Mouse (Mus musculus): Measurements from ENCODE around the gene Ptrhd1. TPM values are rescaled to one million over a fixed set of nuclear protein-coding genes. Genes with fewer than 3 reads are reported as not detected.

Ptrhd1 gene
- polyA plus RNA-seq, 1 experiment: 3.1 TPM

DNA sequence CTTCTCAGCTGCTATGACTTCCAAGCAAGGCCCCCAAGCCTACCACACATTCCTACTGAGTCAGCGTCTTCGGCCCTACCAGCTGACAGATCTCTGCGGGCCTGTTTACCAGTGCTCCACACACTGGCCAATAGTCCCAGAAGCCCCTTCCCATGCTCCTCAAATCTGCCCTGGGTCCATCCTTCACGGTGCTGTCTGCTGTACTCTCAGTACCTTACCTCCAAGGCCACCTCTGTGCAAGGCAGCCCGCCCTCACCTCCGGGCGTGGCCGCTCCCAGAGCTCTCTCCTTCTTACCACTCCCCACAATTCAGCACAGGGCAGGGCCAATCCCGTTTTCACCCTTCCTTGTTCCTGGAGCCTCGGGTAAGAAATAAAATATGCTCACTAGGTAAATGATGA is 11.9 kb downstream of the Ptrhd1 start:
- Histone ChIP-seq H3K36me3 (ENCODE audit: control insufficient read depth, insufficient read depth, low read length) (peaks cover 7% of the 10 kb centered on the region), H3K27me3 (ENCODE audit: control insufficient read depth, insufficient read depth, low read length) (no peaks in the 10 kb centered on the region), H3K27ac (ENCODE audit: insufficient read depth, low read depth, low read length) (no peak overlapping the region), H3K4me3 (ENCODE audit: low read depth, low read length) (no peak overlapping the region), H3K4me1 (ENCODE audit: control insufficient read depth, insufficient read depth, insufficient read length, low read length) (peaks cover 3% of the 10 kb centered on the region; the same call in 1 of the 2 replicates)
- no peak for TF ChIP-seq POLR2A (IDR thresholded peaks at IDR 0.05; ENCODE audit: low read depth, low read length)
- TF ChIP-seq CTCF (IDR thresholded peaks at IDR 0.05; ENCODE audit: extremely low read depth, insufficient read length, insufficient replicate concordance, low read depth, low read length): no peak
- WGBS: 45% methylated on average over 10 of the region's 10 CpGs

DNA sequence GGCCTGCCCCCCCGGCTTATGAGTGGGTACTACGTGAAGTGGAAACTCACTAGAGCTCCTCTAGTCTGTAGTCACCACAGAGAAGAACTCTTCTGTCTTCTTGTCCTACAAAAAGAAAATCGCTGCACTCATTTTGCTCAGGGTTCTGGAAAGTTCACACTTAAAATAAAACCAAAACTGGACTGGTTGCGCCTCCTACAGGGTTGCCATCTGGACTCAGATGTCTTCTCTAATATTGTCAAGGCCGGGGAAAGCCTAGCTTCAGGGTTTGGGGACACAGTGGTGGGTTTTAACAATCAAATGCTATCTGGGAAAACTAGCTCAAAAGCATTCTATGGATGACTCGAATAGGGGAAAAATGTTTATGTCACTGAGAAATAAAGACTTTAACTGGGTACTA is 16.0 kb downstream of the Ptrhd1 start:
- Histone ChIP-seq H3K27ac (ENCODE audit: insufficient read depth, low read depth, low read length) (no peak overlapping the region), H3K36me3 (ENCODE audit: control insufficient read depth, insufficient read depth, low read length) (peaks cover 28% of the 10 kb centered on the region), H3K4me1 (ENCODE audit: control insufficient read depth, insufficient read depth, insufficient read length, low read length) (peaks cover 3% of the 10 kb centered on the region; the same call in 1 of the 2 replicates), H3K4me3 (ENCODE audit: low read depth, low read length) (no peak overlapping the region), H3K27me3 (ENCODE audit: control insufficient read depth, insufficient read depth, low read length) (no peaks in the 10 kb centered on the region)
- 88% methylated on average over 6 of the region's 6 CpGs for WGBS
- TF ChIP-seq CTCF (IDR thresholded peaks at IDR 0.05; ENCODE audit: extremely low read depth, insufficient read length, insufficient replicate concordance, low read depth, low read length): no peak
- no peak for TF ChIP-seq POLR2A (IDR thresholded peaks at IDR 0.05; ENCODE audit: low read depth, low read length)

- 92% methylated on average over 16 of the region's 16 CpGs for WGBS
- H3K36me3 ChIP-seq (ENCODE audit: control insufficient read depth, insufficient read depth, low read length): peaks cover 32% of the 10 kb centered on the region
- TF ChIP-seq POLR2A (IDR thresholded peaks at IDR 0.05; ENCODE audit: low read depth, low read length) (no peak), CTCF (IDR thresholded peaks at IDR 0.05; ENCODE audit: extremely low read depth, insufficient read length, insufficient replicate concordance, low read depth, low read length) (no peak)
- no peaks in the 10 kb centered on the region for H3K27me3 ChIP-seq (ENCODE audit: control insufficient read depth, insufficient read depth, low read length)
- H3K4me3 ChIP-seq (ENCODE audit: low read depth, low read length): no peak overlapping the region
- H3K4me1 ChIP-seq (ENCODE audit: control insufficient read depth, insufficient read depth, insufficient read length, low read length): no peaks in the 10 kb centered on the region
- no peak overlapping the region for H3K27ac ChIP-seq (ENCODE audit: insufficient read depth, low read depth, low read length)
These were observed 19.2 kb downstream of the Ptrhd1 start for GRCm38 (mm10) chr12:4252742-4253655.

DNA sequence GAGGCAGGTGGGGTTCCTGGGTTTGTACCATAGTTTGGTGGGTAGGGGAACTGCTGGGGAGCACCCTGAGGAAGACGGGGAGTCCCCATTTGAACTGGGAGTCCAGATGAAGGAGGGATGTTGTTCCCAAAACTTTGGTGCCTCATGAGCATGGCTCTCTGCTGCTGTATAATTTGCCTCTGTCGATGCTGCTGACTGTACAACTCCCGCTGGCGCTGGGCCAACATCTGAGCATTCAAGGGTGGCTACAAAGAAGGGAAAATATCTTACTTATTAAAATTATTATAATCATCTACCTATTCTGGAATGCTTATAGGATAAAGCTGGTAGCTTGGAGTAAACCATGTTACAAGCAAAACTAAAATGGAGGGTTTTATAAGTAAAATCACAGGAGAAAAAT is 33.9 kb downstream of the Ptrhd1 start:
- no peak overlapping the region for H3K27ac ChIP-seq (ENCODE audit: insufficient read depth, low read depth, low read length)
- H3K4me1 ChIP-seq (ENCODE audit: control insufficient read depth, insufficient read depth, insufficient read length, low read length): no peaks in the 10 kb centered on the region
- H3K4me3 ChIP-seq (ENCODE audit: low read depth, low read length): no peak overlapping the region
- no peak for TF ChIP-seq POLR2A (IDR thresholded peaks at IDR 0.05; ENCODE audit: low read depth, low read length)
- TF ChIP-seq CTCF (IDR thresholded peaks at IDR 0.05; ENCODE audit: extremely low read depth, insufficient read length, insufficient replicate concordance, low read depth, low read length): no peak
- peaks cover 45% of the 10 kb centered on the region for H3K36me3 ChIP-seq (ENCODE audit: control insufficient read depth, insufficient read depth, low read length)
- 89% methylated on average over 4 of the region's 4 CpGs for WGBS
- H3K27me3 ChIP-seq (ENCODE audit: control insufficient read depth, insufficient read depth, low read length): no peaks in the 10 kb centered on the region

DNA sequence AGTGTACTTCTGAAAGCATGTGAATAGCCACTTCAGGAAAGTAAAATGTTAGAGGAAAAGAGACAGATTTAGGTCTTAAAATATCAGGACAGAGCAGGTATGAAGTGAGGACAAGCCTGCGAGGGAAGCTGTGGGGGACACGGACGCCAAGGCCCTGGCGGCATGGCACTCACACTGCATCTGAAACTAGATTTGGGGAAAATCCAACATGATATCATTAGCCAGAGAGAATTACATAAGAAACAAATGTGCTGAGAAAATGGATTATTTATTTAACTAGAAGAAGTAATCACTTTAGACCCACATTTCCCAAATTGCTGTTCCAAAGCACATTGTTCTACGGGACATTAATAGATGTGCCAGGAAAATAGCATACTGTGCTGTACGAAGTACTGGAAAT is 37.3 kb downstream of the Ptrhd1 start:
- WGBS: 91% methylated on average over 6 of the region's 6 CpGs
- no peak for TF ChIP-seq POLR2A (IDR thresholded peaks at IDR 0.05; ENCODE audit: low read depth, low read length)
- TF ChIP-seq CTCF (IDR thresholded peaks at IDR 0.05; ENCODE audit: extremely low read depth, insufficient read length, insufficient replicate concordance, low read depth, low read length): no peak
- H3K36me3 ChIP-seq (ENCODE audit: control insufficient read depth, insufficient read depth, low read length): peaks cover 52% of the 10 kb centered on the region
- H3K4me1 ChIP-seq (ENCODE audit: control insufficient read depth, insufficient read depth, insufficient read length, low read length): no peaks in the 10 kb centered on the region
- no peak overlapping the region for H3K4me3 ChIP-seq (ENCODE audit: low read depth, low read length)
- H3K27me3 ChIP-seq (ENCODE audit: control insufficient read depth, insufficient read depth, low read length): no peaks in the 10 kb centered on the region
- H3K27ac ChIP-seq (ENCODE audit: insufficient read depth, low read depth, low read length): no peak overlapping the region

DNA sequence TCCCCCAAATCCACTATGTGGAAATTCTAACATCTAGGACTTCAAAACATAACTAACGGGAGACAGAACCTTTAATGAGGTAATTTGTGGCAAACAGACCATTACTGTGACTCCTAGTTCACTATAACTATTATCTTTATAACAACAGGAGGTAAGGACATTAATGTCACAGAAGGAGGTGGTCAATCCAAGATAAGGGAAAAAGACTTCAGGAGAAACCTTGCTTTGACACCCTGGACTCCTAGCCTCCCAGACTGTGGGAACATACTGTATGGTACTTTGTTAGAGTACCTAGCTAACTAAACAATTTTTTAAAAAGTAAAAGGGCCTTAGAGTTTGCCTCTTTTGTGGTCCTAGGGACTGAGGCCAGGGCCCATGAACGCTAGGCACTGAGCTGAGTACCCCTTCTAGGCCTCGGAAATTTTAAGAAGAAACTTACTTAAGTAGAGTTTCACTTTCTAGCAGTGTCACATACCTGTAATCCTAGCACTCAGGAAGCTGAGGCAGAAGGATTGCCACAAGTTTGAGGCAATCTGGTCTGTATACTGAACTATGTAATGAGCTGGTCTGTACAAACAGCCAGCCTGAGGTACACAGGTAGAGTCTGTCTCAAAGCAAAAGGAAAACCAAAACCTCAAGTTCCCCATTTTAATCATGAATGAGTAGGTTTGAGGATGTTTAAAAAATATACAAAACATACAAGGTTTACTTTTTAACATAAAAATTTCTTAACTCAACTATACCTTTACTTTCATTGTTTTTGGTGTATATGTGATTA is 45.3 kb downstream of the Ptrhd1 start:
- Histone ChIP-seq H3K27ac (ENCODE audit: insufficient read depth, low read depth, low read length) (no peak overlapping the region), H3K27me3 (ENCODE audit: control insufficient read depth, insufficient read depth, low read length) (no peaks in the 10 kb centered on the region), H3K36me3 (ENCODE audit: control insufficient read depth, insufficient read depth, low read length) (peaks cover 18% of the 10 kb centered on the region), H3K4me1 (ENCODE audit: control insufficient read depth, insufficient read depth, insufficient read length, low read length) (no peaks in the 10 kb centered on the region), H3K4me3 (ENCODE audit: low read depth, low read length) (no peak overlapping the region)
- TF ChIP-seq POLR2A (IDR thresholded peaks at IDR 0.05; ENCODE audit: low read depth, low read length): no peak
- no peak for TF ChIP-seq CTCF (IDR thresholded peaks at IDR 0.05; ENCODE audit: extremely low read depth, insufficient read length, insufficient replicate concordance, low read depth, low read length)
- 89% methylated on average over 3 of the region's 3 CpGs for WGBS

- no peaks in the 10 kb centered on the region for H3K27me3 ChIP-seq (ENCODE audit: control insufficient read depth, insufficient read depth, low read length)
- H3K27ac ChIP-seq (ENCODE audit: insufficient read depth, low read depth, low read length): no peak overlapping the region
- 93% methylated on average over 3 of the region's 3 CpGs for WGBS
- H3K4me3 ChIP-seq (ENCODE audit: low read depth, low read length): no peak overlapping the region
- TF ChIP-seq CTCF (IDR thresholded peaks at IDR 0.05; ENCODE audit: extremely low read depth, insufficient read length, insufficient replicate concordance, low read depth, low read length) (no peak), POLR2A (IDR thresholded peaks at IDR 0.05; ENCODE audit: low read depth, low read length) (no peak)
- H3K36me3 ChIP-seq (ENCODE audit: control insufficient read depth, insufficient read depth, low read length): peaks cover 14% of the 10 kb centered on the region
- no peaks in the 10 kb centered on the region for H3K4me1 ChIP-seq (ENCODE audit: control insufficient read depth, insufficient read depth, insufficient read length, low read length)
These were observed 46.1 kb downstream of the Ptrhd1 start for GRCm38 (mm10) chr12:4279878-4280277.
